Mouse (Mus musculus) ES-E14 (cell line): Measurements from ENCODE around the gene Hdac4. TPM values are rescaled to one million over a fixed set of nuclear protein-coding genes. Genes with fewer than 3 reads are reported as not detected.

Experiments used
- DNase-seq: peaks from one replicate; pipeline ENCODE4 v3.0.0-alpha.2; 2013; ENCODE audit warnings: low read depth, low spot score
- H3K27ac ChIP-seq: 2 replicates; pipeline ENCODE4 v1.5.1; 2012; ENCODE audit warnings: low read depth, mild to moderate bottlenecking, low read length, moderate library complexity, mixed read lengths; ENCODE audit not compliant: poor library complexity, insufficient read depth, severe bottlenecking
- H3K36me3 ChIP-seq: 2 replicates; pipeline ENCODE4 v1.6.1; 2012; ENCODE audit warnings: mild to moderate bottlenecking, low read length, moderate library complexity, mixed read lengths; ENCODE audit not compliant: control insufficient read depth, poor library complexity, insufficient read depth, severe bottlenecking
- H3K4me1 ChIP-seq, 2 experiments: fragments of 150-350 bp in 1 of 2; sonication (generic) in 1 of 2; 2 replicates each; pipeline ENCODE4 v1.6.1; 2012; ENCODE audit warnings: low read length in 2 of 2, mild to moderate bottlenecking in 1 of 2, mixed read lengths in 1 of 2; ENCODE audit not compliant: control insufficient read depth in 2 of 2, insufficient read depth in 2 of 2, poor library complexity in 1 of 2
- H3K4me3 ChIP-seq, 2 experiments: fragments of 150-350 bp in 1 of 2; sonication (generic) in 1 of 2; 2 replicates each; pipeline ENCODE4 v1.5.1; 2012; ENCODE audit warnings: low read length in 2 of 2, low read depth in 1 of 2, mild to moderate bottlenecking in 1 of 2, mixed read lengths in 1 of 2; ENCODE audit not compliant: insufficient read depth in 1 of 2, poor library complexity in 1 of 2, severe bottlenecking in 1 of 2
- H3K9ac ChIP-seq: 2 replicates; pipeline ENCODE4 v1.6.1; 2012; ENCODE audit warnings: low read depth, mild to moderate bottlenecking, low read length, mixed read lengths; ENCODE audit not compliant: poor library complexity, insufficient read depth, severe bottlenecking
- H3K9me3 ChIP-seq: fragments of 150-350 bp; sonication (generic); 2 replicates; pipeline ENCODE4 v1.6.1; 2012; ENCODE audit warnings: low read depth, mild to moderate bottlenecking, low read length; ENCODE audit not compliant: control insufficient read depth, insufficient read depth
- CHD2 ChIP-seq: IDR thresholded peaks from 2 replicates; pipeline ENCODE4 v1.6.1; 2014; ENCODE audit warnings: mild to moderate bottlenecking, low read depth, low read length, inconsistent platforms
- HCFC1 ChIP-seq: IDR thresholded peaks from 2 replicates; pipeline ENCODE4 v1.6.1; 2012; ENCODE audit warnings: low read length, inconsistent platforms, borderline replicate concordance; ENCODE audit not compliant: insufficient read depth
- MAFK ChIP-seq: IDR thresholded peaks from 2 replicates; pipeline ENCODE4 v1.6.1; 2014; ENCODE audit warnings: mild to moderate bottlenecking, low read depth, low read length, inconsistent platforms; ENCODE audit not compliant: insufficient read depth
- ZC3H11A ChIP-seq: IDR thresholded peaks from 2 replicates; pipeline ENCODE4 v1.6.1; 2012; ENCODE audit warnings: low read depth, mild to moderate bottlenecking, inconsistent platforms, low read length, borderline replicate concordance
- ZNF384 ChIP-seq: IDR thresholded peaks from 2 replicates; pipeline ENCODE4 v1.6.1; 2012; ENCODE audit warnings: low read depth, low read length, inconsistent platforms
- in situ Hi-C, 2 experiments: fragments of 600-800 bp; cut with MboI; formaldehyde crosslinking; loops; one replicate each; pipeline ENCODE4 v1.15.1; 2025; ENCODE audit warnings: low sequenced_read_pairs in 2 of 2, inconsistent platforms in 1 of 2; ENCODE audit not compliant: unreplicated experiment in 2 of 2
- total RNA-seq: library from RNA; depleted of rRNA; stranded (reverse); fragments of 300-350 nt; gene quantifications from 2 replicates; pipeline ENCODE4 v1.2.3, GENCODE M21; 2012

The Hdac4 gene
- total RNA-seq, 1 experiment: 24.1 TPM

GRCm38 (mm10) chr1:92102825-92103224, 92.7 kb downstream of the Hdac4 start:
- Histone ChIP-seq H3K9ac (no peak overlapping the region), H3K27ac (no peak overlapping the region), H3K4me3 (no peak overlapping the region), H3K9me3 (no peaks in the 10 kb centered on the region), H3K36me3 (no peaks in the 10 kb centered on the region; the same call in 1 of the 2 replicates), H3K4me1 (no peaks in the 10 kb centered on the region)
- DNase-seq: no peak
- in situ Hi-C loops: no loop called here
- no peak for TF ChIP-seq ZC3H11A
- TF ChIP-seq MAFK: no peak
- TF ChIP-seq HCFC1: no peak
- TF ChIP-seq CHD2: no peak
- TF ChIP-seq ZNF384: no peak

- in situ Hi-C loops: no loop called here
- no peak overlapping the region for H3K9ac ChIP-seq
- TF ChIP-seq ZC3H11A: no peak
- no peak for TF ChIP-seq HCFC1
- TF ChIP-seq MAFK: no peak
- no peaks in the 10 kb centered on the region; the same call in 1 of the 2 replicates for H3K36me3 ChIP-seq
- H3K4me1 ChIP-seq: no peaks in the 10 kb centered on the region
- H3K27ac ChIP-seq: no peak overlapping the region
- H3K9me3 ChIP-seq: no peaks in the 10 kb centered on the region
- no peak for DNase-seq
- no peak overlapping the region for H3K4me3 ChIP-seq
These were observed 95.1 kb downstream of the Hdac4 start for GRCm38 (mm10) chr1:92100371-92100891.

- Histone ChIP-seq H3K4me3 (no peak overlapping the region), H3K9ac (no peak overlapping the region), H3K27ac (no peak overlapping the region), H3K4me1 (no peaks in the 10 kb centered on the region), H3K9me3 (no peaks in the 10 kb centered on the region), H3K36me3 (no peaks in the 10 kb centered on the region; the same call in 1 of the 2 replicates)
- TF ChIP-seq MAFK (no peak), ZC3H11A (no peak), HCFC1 (no peak), CHD2 (no peak), ZNF384 (no peak)
- no peak for DNase-seq
- in situ Hi-C loops: no loop called here
These were observed 95.5 kb downstream of the Hdac4 start for GRCm38 (mm10) chr1:92099964-92100363.

GRCm38 (mm10) chr1:92099502-92099901, 96.0 kb downstream of the Hdac4 start:
- DNase-seq: no peak
- Histone ChIP-seq H3K27ac (no peak overlapping the region), H3K9me3 (no peaks in the 10 kb centered on the region), H3K4me1 (no peaks in the 10 kb centered on the region), H3K9ac (no peak overlapping the region), H3K4me3 (no peak overlapping the region), H3K36me3 (no peaks in the 10 kb centered on the region; the same call in 1 of the 2 replicates)
- in situ Hi-C loops: no loop called here
- no peak for TF ChIP-seq ZC3H11A
- no peak for TF ChIP-seq CHD2
- no peak for TF ChIP-seq ZNF384
- no peak for TF ChIP-seq HCFC1
- TF ChIP-seq MAFK: no peak

- H3K36me3 ChIP-seq: no peaks in the 10 kb centered on the region; the same call in 1 of the 2 replicates
- H3K27ac ChIP-seq: no peak overlapping the region
- no peaks in the 10 kb centered on the region for H3K4me1 ChIP-seq
- H3K4me3 ChIP-seq: no peak overlapping the region
- DNase-seq: no peak
- H3K9me3 ChIP-seq: no peaks in the 10 kb centered on the region
- in situ Hi-C loops: no loop called here
- no peak overlapping the region for H3K9ac ChIP-seq
- TF ChIP-seq MAFK (no peak), ZC3H11A (no peak), ZNF384 (no peak), CHD2 (no peak), HCFC1 (no peak)
These were observed 97.0 kb downstream of the Hdac4 start for GRCm38 (mm10) chr1:92098456-92098855.
